Comparison of ENCODE assay signal across 9 mouse cellular contexts in the genomic region with DNA sequence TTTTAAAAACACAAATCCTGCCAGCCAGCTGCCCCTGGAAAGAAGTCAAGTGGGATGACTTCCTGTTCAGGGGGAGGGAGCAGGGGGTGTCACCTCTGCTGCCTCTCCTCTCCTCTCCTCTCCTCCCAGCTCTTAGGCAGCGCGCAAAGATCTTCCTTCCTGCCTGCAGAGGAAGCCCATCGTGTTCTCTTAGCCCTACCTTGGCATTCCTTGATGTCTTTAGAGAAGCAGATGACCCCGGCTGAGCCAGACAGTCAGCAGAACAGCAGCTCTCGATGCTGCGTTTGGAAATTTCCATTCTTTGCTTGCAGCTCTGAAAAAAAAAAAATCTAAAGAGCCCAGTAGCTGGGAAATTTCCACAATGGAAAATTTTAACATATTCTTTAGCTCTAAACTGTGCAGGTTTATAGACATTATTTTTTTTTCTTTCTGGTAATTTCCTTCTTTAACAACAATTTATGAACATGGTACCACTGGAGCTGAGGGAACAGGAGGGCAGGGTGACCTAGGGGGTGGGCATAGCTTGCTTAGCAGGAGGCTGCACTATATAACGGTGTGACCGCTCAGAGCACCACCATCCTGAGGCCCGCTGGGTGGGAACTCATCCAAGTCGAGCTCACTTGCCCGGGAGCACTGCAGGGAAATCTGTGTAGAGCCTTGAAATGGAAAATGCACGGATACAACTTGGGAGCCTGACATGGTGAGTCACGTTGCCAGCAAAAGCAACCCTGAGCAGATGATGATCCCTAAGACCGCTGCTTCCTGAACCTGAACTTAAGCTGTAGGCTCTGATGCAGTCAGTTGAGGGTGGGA.
DNase-seq lines count a peak whose midpoint lies in the region; ATAC-seq and TF ChIP-seq lines count a peak whose summit lies in the region.
"Had no signal": no experiment of that assay in that cellular context is flagged by ENCODE, and none has a peak within 500 bp of the region (broad histone marks: within the 10 kb centered on the region; RNA-seq: fewer than 3 reads in every experiment).

No protein-coding gene starts in this region.

- intact Hi-C loops in heart, postnatal 36 days (cut with DNase I), result loop anchor here (2.0 kb wide), 1 partner anchor 24 kb away; no protein-coding TSS in a partner anchor

- no peaks in the 10 kb centered on the region for H3K36me3 ChIP-seq in myocyte (ENCODE audit: control insufficient read depth, insufficient read depth)
- no peaks in the 10 kb centered on the region for H3K36me3 ChIP-seq in forebrain, embryonic 11.5 days (ENCODE audit: control insufficient read depth, insufficient read depth, low read length)
- H3K36me3 ChIP-seq: neural tube, embryonic 13.5 days had no signal

- H3K27ac ChIP-seq in forebrain, embryonic 11.5 days (ENCODE audit: low read depth, low read length), result no peak overlapping the region
- H3K27ac ChIP-seq: neural tube, embryonic 13.5 days had no signal

- H3K4me3 ChIP-seq in myocyte, result no peak overlapping the region
- H3K4me3 ChIP-seq in forebrain, embryonic 11.5 days (ENCODE audit: low read depth, low read length), result no peak overlapping the region
- H3K4me3 ChIP-seq: neural tube, embryonic 13.5 days had no signal

- no peaks in the 10 kb centered on the region; the same call in 1 of the 2 replicates for H3K4me1 ChIP-seq in forebrain, embryonic 11.5 days (replicated peaks; ENCODE audit: control insufficient read depth, insufficient read depth, low read length)

- H3K9me3 ChIP-seq in forebrain, embryonic 11.5 days (ENCODE audit: control insufficient read depth, low read length), result no peaks in the 10 kb centered on the region
- H3K9me3 ChIP-seq: neural tube, embryonic 13.5 days had no signal

- H3K9ac ChIP-seq in forebrain, embryonic 11.5 days (ENCODE audit: low read length), result no peak overlapping the region
- H3K9ac ChIP-seq: neural tube, embryonic 13.5 days had no signal

- no peaks in the 10 kb centered on the region for H3K27me3 ChIP-seq in myocyte (ENCODE audit: control insufficient read depth, insufficient read depth, insufficient read length)
- no peaks in the 10 kb centered on the region for H3K27me3 ChIP-seq in forebrain, embryonic 11.5 days (ENCODE audit: control insufficient read depth, insufficient read depth, low read length)
- H3K27me3 ChIP-seq: neural tube, embryonic 13.5 days had no signal

- TF ChIP-seq POLR2A in myocyte (IDR thresholded peaks at IDR 0.05; ENCODE audit: insufficient read length, low read depth), result no peak

- H3ac ChIP-seq in myocyte (ENCODE audit: control insufficient read depth, insufficient read length), result no peak overlapping the region

- H3K79me2 ChIP-seq in myocyte (ENCODE audit: control insufficient read depth, insufficient read depth), result no peaks in the 10 kb centered on the region

- WGBS in forebrain, embryonic 11.5 days, result 63% methylated on average over 14 of the region's 14 CpGs

- DNase-seq in layer of hippocampus, adult 11-12 months (ENCODE audit: low spot score), result peak; percentile 71
- DNase-seq in layer of hippocampus, postnatal 25 days (ENCODE audit: extremely low spot score in 1 of 2, low spot score in 1 of 2), result no peak
- DNase-seq in NIH3T3 (ENCODE audit: low read depth), result peak; percentile 66
- peak; percentile 70 to 82 for DNase-seq in cerebellum, postnatal 25 days
- DNase-seq in heart, postnatal 36 days, result peak; percentile 45 to 52
- DNase-seq in natural killer cell, adult 2 months (ENCODE audit: low spot score in 2 of 2), result no peak
- no peak for DNase-seq in forebrain, embryonic 11.5 days (ENCODE audit: low spot score)

- no peak for ATAC-seq in forebrain, embryonic 11.5 days (replicated peaks; ENCODE audit: low FRiP score)

- peak overlapping the region; percentile 2 for H3K4me2 ChIP-seq in myocyte (ENCODE audit: low read depth)
- no peak overlapping the region for H3K4me2 ChIP-seq in forebrain, embryonic 11.5 days (ENCODE audit: low read depth, low read length, severe bottlenecking)
- H3K4me2 ChIP-seq: neural tube, embryonic 13.5 days had no signal

TF ChIP-seq in myocyte, 11 proteins besides CTCF, POLR2A, EP300 and RAD21:
- TF ChIP-seq SRF (IDR thresholded peaks at IDR 0.05; ENCODE audit: control insufficient read depth, insufficient read length, low read depth) (no peak), CEBPB (IDR thresholded peaks at IDR 0.05; ENCODE audit: insufficient read depth, poor library complexity, severe bottlenecking) (no peak), MAX (IDR thresholded peaks at IDR 0.05; ENCODE audit: low read depth) (no peak), MYOG (IDR thresholded peaks at IDR 0.05; ENCODE audit: control insufficient read depth in 1 of 3, insufficient read depth in 1 of 3, insufficient read length in 2 of 3, low read depth in 2 of 3) (no peak), TCF3 (IDR thresholded peaks at IDR 0.05; ENCODE audit: insufficient read length, low read depth) (no peak), POLR2AphosphoS2 (IDR thresholded peaks at IDR 0.05; ENCODE audit: insufficient read length, low read depth) (no peak), E2F4 (IDR thresholded peaks at IDR 0.05; ENCODE audit: insufficient read depth) (no peak), REST (IDR thresholded peaks at IDR 0.05; ENCODE audit: insufficient read depth, insufficient read length) (no peak), USF1 (IDR thresholded peaks at IDR 0.05; ENCODE audit: low read depth) (no peak), MYOD1 (IDR thresholded peaks at IDR 0.05; ENCODE audit: control insufficient read depth in 1 of 3, insufficient read length in 2 of 3, low read depth in 2 of 3) (no peak), TCF12 (IDR thresholded peaks at IDR 0.05; ENCODE audit: insufficient read depth, poor library complexity, severe bottlenecking) (no peak)

Comparison
In these comparisons a context has a peak if more than half of its experiments do, and no peak if none do; other contexts are left out.
1. DNase-seq: peak in layer of hippocampus, adult 11-12 months (single experiment), NIH3T3 (single experiment), cerebellum, postnatal 25 days (2 of 2) and heart, postnatal 36 days (2 of 2); none in layer of hippocampus, postnatal 25 days (0 of 2), natural killer cell, adult 2 months (0 of 2) and forebrain, embryonic 11.5 days (single experiment).